Mouse (Mus musculus): ENCODE data around the gene Itgav. TPM values are rescaled to one million over a fixed set of nuclear protein-coding genes. Genes with fewer than 3 reads are reported as not detected.

Gene Itgav
- total RNA-seq, 1 experiment = 92.6 TPM

GRCm38 (mm10) chr2:83723346-83723745 lies 851 bp upstream of the Itgav start:
- Histone ChIP-seq H3K4me1 (ENCODE audit: control insufficient read depth in 2 of 2, insufficient read depth in 2 of 2, low read length in 2 of 2, poor library complexity in 1 of 2) (peaks cover 0 to 5% of the 10 kb centered on the region in 2 experiments; a peak in 2 of 4 replicates), H3K4me3 (ENCODE audit: insufficient read depth in 1 of 2, low read depth in 1 of 2, low read length in 2 of 2, poor library complexity in 1 of 2, severe bottlenecking in 1 of 2) (peak overlapping the region in 1 of 2 experiments; percentile 61; a peak in 1 of 4 replicates), H3K9ac (ENCODE audit: insufficient read depth, low read depth, low read length, poor library complexity, severe bottlenecking) (no peak overlapping the region), H3K36me3 (ENCODE audit: control insufficient read depth, insufficient read depth, low read length, poor library complexity, severe bottlenecking) (no peaks in the 10 kb centered on the region), H3K27ac (ENCODE audit: insufficient read depth, low read depth, low read length, poor library complexity, severe bottlenecking) (no peak overlapping the region; the same call in 1 of the 2 replicates), H3K9me3 (ENCODE audit: control insufficient read depth, insufficient read depth, low read depth, low read length) (no peaks in the 10 kb centered on the region)
- in situ Hi-C loops (cut with MboI; ENCODE audit: low sequenced_read_pairs in 2 of 2, unreplicated experiment in 2 of 2) = no loop called here
- DNase-seq (ENCODE audit: low read depth, low spot score) = no peak
- TF ChIP-seq HCFC1 (IDR thresholded peaks at IDR 0.05; ENCODE audit: borderline replicate concordance, insufficient read depth, low read length) = no peak
- no peak for TF ChIP-seq ZNF384 (IDR thresholded peaks at IDR 0.05; ENCODE audit: low read depth, low read length)
- TF ChIP-seq MAFK (IDR thresholded peaks at IDR 0.05; ENCODE audit: insufficient read depth, low read depth, low read length) = no peak
- TF ChIP-seq ZC3H11A (IDR thresholded peaks at IDR 0.05; ENCODE audit: borderline replicate concordance, low read depth, low read length) = no peak
- no peak for TF ChIP-seq CHD2 (IDR thresholded peaks at IDR 0.05; ENCODE audit: low read depth, low read length)

- Histone ChIP-seq H3K9me3 (ENCODE audit: control insufficient read depth, insufficient read depth, low read depth, low read length) (no peaks in the 10 kb centered on the region), H3K27ac (ENCODE audit: insufficient read depth, low read depth, low read length, poor library complexity, severe bottlenecking) (peak overlapping the region; percentile 19; the same call in 1 of the 2 replicates), H3K36me3 (ENCODE audit: control insufficient read depth, insufficient read depth, low read length, poor library complexity, severe bottlenecking) (no peaks in the 10 kb centered on the region), H3K4me1 (ENCODE audit: control insufficient read depth in 2 of 2, insufficient read depth in 2 of 2, low read length in 2 of 2, poor library complexity in 1 of 2) (peaks cover 0 to 6% of the 10 kb centered on the region in 2 experiments; a peak in 2 of 4 replicates), H3K9ac (ENCODE audit: insufficient read depth, low read depth, low read length, poor library complexity, severe bottlenecking) (peak overlapping the region; percentile 87), H3K4me3 (ENCODE audit: insufficient read depth in 1 of 2, low read depth in 1 of 2, low read length in 2 of 2, poor library complexity in 1 of 2, severe bottlenecking in 1 of 2) (peak overlapping the region; percentile 61 to 91)
- in situ Hi-C loops (cut with MboI; ENCODE audit: low sequenced_read_pairs in 2 of 2, unreplicated experiment in 2 of 2) = no loop called here
- TF ChIP-seq HCFC1 (IDR thresholded peaks at IDR 0.05; ENCODE audit: borderline replicate concordance, insufficient read depth, low read length) (0 out of 2 replicates have a peak, but pooled peaks have one; percentile 6), CHD2 (IDR thresholded peaks at IDR 0.05; ENCODE audit: low read depth, low read length) (no peak)
- DNase-seq (ENCODE audit: low read depth, low spot score) = no peak
Measured at GRCm38 (mm10) chr2:83724827-83725730, 882 bp downstream of the Itgav start.

- no peaks in the 10 kb centered on the region for H3K9me3 ChIP-seq (ENCODE audit: control insufficient read depth, insufficient read depth, low read depth, low read length)
- DNase-seq (ENCODE audit: low read depth, low spot score) = no peak
- in situ Hi-C loops (cut with MboI; ENCODE audit: low sequenced_read_pairs in 2 of 2, unreplicated experiment in 2 of 2) = no loop called here
- TF ChIP-seq MAFK (IDR thresholded peaks at IDR 0.05; ENCODE audit: insufficient read depth, low read depth, low read length) = no peak
- no peak for TF ChIP-seq ZNF384 (IDR thresholded peaks at IDR 0.05; ENCODE audit: low read depth, low read length)
- TF ChIP-seq ZC3H11A (IDR thresholded peaks at IDR 0.05; ENCODE audit: borderline replicate concordance, low read depth, low read length) = no peak
- TF ChIP-seq HCFC1 (IDR thresholded peaks at IDR 0.05; ENCODE audit: borderline replicate concordance, insufficient read depth, low read length) = no peak
- TF ChIP-seq CHD2 (IDR thresholded peaks at IDR 0.05; ENCODE audit: low read depth, low read length) = no peak
- H3K4me3 ChIP-seq (ENCODE audit: insufficient read depth in 1 of 2, low read depth in 1 of 2, low read length in 2 of 2, poor library complexity in 1 of 2, severe bottlenecking in 1 of 2) = peak overlapping the region in 1 of 2 experiments; percentile 61; a peak in 2 of 4 replicates
- H3K27ac ChIP-seq (ENCODE audit: insufficient read depth, low read depth, low read length, poor library complexity, severe bottlenecking) = no peak overlapping the region
- H3K4me1 ChIP-seq (ENCODE audit: control insufficient read depth in 2 of 2, insufficient read depth in 2 of 2, low read length in 2 of 2, poor library complexity in 1 of 2) = peaks cover 0 to 6% of the 10 kb centered on the region in 2 experiments; a peak in 2 of 4 replicates
- no peaks in the 10 kb centered on the region for H3K36me3 ChIP-seq (ENCODE audit: control insufficient read depth, insufficient read depth, low read length, poor library complexity, severe bottlenecking)
- no peak overlapping the region for H3K9ac ChIP-seq (ENCODE audit: insufficient read depth, low read depth, low read length, poor library complexity, severe bottlenecking)
Measured at GRCm38 (mm10) chr2:83725796-83726195, 1.6 kb downstream of the Itgav start.

GRCm38 (mm10) chr2:83728238-83728682 lies 4.1 kb downstream of the Itgav start:
- H3K36me3 ChIP-seq (ENCODE audit: control insufficient read depth, insufficient read depth, low read length, poor library complexity, severe bottlenecking) = no peaks in the 10 kb centered on the region

More at GRCm38 (mm10) chr2:83728238-83728682, 4.1 kb downstream of the Itgav start:
- no peak overlapping the region for H3K4me3 ChIP-seq (ENCODE audit: insufficient read depth in 1 of 2, low read depth in 1 of 2, low read length in 2 of 2, poor library complexity in 1 of 2, severe bottlenecking in 1 of 2)
- no peak overlapping the region for H3K9ac ChIP-seq (ENCODE audit: insufficient read depth, low read depth, low read length, poor library complexity, severe bottlenecking)
- no peak overlapping the region for H3K27ac ChIP-seq (ENCODE audit: insufficient read depth, low read depth, low read length, poor library complexity, severe bottlenecking)
- DNase-seq (ENCODE audit: low read depth, low spot score) = no peak
- TF ChIP-seq ZNF384 (IDR thresholded peaks at IDR 0.05; ENCODE audit: low read depth, low read length) (no peak), CHD2 (IDR thresholded peaks at IDR 0.05; ENCODE audit: low read depth, low read length) (no peak), MAFK (IDR thresholded peaks at IDR 0.05; ENCODE audit: insufficient read depth, low read depth, low read length) (no peak)
- H3K4me1 ChIP-seq (ENCODE audit: control insufficient read depth in 2 of 2, insufficient read depth in 2 of 2, low read length in 2 of 2, poor library complexity in 1 of 2) = peaks cover 0 to 6% of the 10 kb centered on the region in 2 experiments; a peak in 1 of 4 replicates
- H3K9me3 ChIP-seq (ENCODE audit: control insufficient read depth, insufficient read depth, low read depth, low read length) = no peaks in the 10 kb centered on the region
- in situ Hi-C loops (cut with MboI; ENCODE audit: low sequenced_read_pairs in 2 of 2, unreplicated experiment in 2 of 2) = no loop called here
